Mouse (Mus musculus): ENCODE data around the gene Card9.
A peak's percentile ranks its signal among the peaks of the same experiment; 100 is the strongest.

Card9 gene

DNA sequence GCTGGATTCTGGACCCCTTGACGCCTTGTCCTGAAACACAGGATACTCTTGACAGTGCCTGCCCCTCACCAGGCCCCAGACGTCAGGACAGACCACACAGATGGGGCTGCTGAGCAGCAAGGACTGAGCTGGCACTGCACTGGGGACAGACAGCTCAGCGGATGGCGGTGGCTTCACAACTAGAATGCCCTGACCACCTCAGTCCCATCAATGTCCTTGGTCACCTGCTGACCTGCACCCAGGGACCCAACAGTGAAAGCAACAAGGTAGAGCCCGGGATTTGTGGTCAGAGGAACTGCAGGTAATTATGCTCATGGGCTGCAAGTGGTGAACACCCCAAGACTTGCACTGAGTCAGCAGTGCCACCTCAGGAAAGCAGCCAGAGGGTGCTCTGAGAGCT, 2.3 kb upstream of the Card9 start:
- no peak for DNase-seq (ENCODE audit: low read depth)

DNA sequence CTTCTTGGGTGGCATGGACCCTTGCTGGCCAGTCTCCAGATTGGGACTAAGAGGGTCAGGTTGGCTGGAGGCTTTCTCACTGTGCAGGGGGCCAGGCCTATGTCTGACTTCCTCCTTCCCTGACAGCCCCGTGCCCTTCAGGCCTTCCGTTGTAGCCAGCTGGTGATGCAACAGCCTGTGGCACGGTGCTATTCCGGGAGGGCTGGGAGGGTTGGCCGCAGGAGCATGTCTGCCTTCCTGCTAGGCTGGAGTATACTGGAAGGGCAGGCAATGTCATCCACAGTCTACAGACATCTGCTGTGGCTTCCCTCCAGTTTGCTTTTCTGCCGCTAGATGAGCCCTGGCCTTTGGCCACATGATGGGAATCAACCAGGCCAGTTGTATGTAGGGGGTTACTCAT, 735 bp downstream of the Card9 start:
- DNase-seq (ENCODE audit: low read depth) = no peak

DNA sequence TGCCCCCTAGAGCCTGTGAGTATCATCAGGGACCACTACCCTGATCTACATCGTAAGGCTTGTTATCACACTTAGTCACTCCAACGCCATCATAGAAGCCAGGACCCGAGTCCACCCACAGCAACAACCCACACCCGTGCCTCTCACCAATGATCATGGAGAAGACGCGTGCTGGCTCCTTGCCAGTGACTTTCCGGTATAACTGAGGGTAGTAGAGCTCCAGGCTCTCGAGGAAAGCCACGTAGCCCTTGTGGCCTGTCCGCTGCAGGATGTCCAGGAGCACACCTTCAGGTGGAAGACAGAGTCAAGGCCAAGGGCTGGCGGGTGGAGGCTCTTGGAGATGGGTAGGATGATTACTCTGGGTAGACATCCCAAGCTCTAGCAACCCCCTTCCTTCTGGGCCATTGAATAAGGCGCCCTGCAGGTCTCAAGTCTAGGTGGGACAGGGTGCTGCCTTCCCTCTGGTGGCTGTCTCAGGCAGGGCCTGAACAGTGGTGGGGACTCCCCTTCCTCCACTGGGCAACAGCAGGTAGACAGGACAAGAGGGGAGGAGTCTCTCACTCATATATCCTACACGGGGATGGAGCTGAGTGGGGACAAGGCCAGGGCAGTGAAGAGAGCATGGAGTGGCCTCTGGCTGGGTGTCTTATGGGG, 1.9 kb downstream of the Card9 start:
- no peak for DNase-seq (ENCODE audit: low read depth)

DNA sequence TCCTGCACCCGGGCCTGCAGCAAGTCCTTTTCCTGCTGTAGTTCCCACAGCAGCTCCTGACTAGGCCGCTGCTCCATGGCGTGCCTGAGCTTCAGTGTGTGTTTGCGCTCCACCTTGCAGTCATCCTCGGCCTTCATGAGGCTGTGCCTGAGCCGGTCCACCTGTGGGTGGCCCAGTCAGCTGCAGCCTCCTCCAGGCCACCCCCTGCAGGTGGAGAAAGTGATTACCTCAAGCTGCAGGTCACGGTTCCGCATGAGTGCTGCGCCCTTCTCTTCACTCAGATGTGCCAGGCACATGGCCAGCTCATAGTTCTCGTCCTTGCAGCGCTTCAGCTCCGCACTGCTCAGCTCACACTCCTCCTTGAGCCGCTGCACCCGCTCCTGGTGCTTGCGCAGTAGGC, 3.2 kb downstream of the Card9 start:
- no peak for DNase-seq (ENCODE audit: low read depth)

DNA sequence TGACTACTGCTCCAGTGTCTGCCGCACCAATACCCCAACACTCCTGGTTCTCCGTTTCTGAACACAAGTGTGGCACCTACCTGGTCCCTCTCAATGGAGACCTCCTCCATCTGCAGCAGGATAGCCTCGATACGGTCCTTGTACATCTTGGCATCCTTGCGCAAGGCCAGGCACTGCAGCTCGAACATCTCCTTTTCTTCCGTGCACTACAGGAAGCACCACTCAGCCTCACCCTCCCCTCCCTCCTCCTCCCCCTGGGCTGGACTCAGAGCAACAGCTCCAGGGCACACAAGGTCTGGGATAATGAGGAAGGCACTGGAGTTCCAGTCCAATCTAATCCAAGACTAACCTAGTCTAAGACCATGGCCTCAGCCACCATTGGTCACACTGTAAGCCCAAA, 4.0 kb downstream of the Card9 start:
- DNase-seq (ENCODE audit: low read depth) = peak; percentile 31

DNA sequence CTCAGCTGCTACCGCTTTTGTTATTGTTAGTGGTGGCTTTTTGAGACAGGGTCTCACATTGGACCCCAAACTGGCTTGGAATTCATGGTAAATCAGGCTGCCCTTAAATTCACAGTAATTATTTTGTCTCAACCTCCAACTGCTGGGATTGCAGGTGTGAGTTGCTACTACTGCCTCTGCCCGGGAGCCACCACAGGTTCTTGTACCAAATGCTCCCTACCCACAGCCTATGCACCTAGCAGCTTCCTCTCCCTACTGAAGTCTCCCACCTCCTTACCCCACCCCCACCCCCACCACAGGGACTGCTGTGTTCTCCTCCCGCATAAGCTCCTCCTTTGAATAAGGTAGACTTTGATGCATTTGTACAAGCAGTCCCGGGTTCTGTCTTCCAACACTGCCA, 4.5 kb downstream of the Card9 start:
- DNase-seq (ENCODE audit: low read depth) = no peak

DNA sequence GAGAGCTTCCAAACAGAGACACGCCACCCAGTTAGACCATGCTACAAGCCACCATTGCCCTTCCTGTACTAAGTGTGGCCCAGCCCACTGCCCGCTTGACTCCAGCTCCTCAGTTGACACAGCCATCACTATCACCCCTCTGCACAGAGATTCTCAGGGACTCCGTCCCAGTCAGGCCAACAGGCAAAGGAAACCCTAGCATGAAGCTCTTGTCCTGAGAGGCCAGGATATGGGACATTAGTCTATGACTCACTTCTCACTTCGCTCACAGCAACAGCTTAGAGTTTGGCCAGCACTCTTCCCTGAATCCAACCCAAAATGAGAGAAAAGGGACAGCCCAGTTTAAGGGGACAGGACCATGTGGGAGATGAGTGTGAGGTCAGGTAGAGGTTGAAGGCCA, 6.3 kb downstream of the Card9 start:
- no peak for DNase-seq (ENCODE audit: low read depth)

DNA sequence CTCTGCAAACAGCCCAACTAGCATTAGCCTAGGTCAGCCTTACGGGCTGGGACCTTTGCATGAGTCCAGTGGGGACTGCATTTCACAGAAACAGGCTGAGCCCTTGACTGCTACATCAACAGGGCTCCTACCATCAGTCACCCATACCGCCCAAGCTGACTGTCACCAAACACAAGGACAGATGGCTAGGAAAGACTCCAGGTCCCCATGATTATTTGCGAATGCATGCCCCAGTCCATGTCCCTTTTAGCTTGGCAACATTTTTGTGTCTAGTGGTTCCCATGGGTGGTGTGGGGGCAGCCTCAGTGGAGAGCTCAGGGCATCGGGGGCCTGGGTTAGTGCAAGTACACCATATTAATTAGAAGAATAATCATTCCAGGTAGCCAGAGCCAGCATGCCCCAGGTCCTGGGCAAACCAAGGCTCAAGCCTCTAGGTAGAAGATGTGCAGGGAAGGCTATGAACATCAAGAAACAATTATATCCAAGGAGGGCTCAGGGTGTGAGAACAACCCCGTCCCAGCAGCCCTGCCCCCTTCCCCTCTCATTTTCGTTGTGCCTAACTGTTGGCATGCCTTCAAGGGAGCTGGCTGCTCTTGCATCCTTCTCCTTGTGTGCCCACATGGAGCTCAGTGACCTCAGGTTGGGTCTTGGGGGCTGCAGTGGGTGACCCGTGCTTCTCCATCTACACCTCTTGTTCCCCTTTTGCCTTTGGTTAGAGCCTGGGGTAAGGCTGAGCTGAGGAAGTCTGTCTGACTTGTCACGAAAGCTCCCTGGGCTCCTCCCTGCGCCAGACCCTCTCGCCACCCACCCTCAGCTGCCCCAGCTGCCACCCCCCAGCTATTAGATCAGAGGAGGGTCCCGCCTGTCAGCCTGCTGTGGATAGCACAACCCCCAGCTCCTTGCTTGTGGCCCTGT, 7.4 kb downstream of the Card9 start:
- no peak for DNase-seq (ENCODE audit: low read depth)

DNA sequence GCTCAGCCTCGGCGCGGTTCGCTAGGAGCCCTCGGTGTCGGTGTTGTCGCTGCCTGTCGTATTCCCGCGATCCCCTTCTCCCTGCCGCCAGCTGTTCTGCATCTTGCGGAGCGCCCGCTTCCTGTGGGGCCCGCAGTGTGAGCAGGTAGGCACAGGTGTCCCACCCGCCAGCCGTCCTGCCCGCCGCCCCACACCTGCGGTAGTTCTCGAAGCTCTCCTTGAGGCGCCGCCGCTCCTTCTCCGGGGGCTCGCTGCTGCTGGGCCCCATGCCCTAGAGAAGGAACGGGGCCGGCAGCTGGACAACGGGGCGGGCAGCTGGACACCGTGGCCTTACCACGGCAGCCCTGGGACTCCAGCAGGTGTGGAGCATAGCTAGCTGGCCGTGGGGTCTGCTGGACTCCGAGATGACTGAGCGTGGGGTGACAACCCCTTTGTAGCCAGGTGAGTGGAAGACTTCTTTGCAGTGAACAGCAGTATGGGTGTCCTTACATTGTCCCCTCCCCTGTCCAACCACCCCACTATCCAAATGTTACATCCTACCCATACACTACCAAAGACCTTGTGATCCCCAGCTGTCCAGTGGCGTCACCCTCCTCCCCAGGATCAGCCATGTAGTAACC, 8.3 kb downstream of the Card9 start:
- no peak for DNase-seq (ENCODE audit: low read depth)

DNA sequence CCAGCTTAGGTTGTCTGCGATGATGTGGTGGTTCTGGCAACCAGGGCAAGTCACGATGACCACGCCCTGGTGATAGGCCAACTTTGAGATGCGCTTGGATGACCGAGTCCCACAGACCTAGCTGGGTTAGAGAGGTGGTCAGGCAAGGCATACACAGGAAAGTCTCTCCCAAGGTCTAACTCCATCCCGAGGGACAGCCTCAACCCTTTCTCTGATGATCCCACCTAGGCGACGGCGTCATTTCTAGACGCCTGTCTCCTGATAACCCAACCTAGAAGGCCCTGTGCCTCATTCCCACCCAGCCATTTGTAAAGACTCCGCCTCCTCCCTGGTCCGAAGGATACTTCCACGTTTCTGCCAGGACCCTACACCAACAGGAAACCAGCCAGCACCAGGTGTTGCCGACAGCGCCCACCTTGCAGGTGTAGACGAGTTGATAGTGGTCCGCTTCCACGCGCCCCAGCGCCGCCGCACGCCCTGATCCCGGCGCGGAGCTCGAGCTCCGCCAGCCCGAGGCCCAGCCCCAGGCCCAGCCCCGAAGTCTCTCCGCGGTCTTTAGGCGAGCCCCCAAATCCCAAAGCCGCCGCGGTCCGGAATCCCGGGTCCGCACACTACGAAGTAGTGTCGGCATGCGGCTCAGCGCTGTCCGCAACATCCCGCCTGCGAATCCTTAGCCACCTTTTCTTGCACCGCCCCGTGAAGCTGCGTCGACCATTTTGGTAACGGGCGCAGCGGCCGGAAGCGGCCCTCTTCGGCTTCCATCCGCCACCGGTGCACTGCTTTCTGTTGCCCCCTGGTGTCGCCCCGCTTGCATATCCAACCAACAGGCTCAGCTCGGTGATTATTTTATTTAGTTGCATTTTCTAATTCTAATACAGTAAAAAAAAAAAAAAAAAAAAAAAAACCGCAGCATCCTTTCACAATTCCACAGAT, 9.1 kb downstream of the Card9 start, which contains the start of gene Dnlz:
Gene Dnlz, minus strand, starts transcription at position 753 of the 933 bp plus-strand sequence.
- peak; percentile 95 for DNase-seq (ENCODE audit: low read depth)

DNA sequence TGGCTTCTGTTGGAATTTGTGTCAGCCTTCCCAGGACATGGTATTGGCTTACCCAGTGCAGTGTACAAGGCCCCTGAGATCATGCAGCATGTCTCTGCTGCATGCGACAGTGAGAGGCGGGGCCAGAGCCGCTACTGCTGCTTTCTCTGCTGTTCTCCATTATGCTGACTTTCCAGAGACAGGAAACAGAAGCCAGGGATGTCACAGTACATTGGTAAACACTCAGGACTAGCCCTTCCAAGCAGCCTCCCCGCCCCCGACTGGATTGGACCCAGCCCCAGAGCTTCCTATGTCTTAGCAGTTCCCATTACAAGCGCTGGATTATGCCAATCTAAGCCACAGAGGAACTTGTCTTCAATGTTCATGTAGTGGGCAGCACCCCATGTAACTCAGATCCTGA, 12.5 kb downstream of the Card9 start:
- no peak for DNase-seq (ENCODE audit: low read depth)

DNA sequence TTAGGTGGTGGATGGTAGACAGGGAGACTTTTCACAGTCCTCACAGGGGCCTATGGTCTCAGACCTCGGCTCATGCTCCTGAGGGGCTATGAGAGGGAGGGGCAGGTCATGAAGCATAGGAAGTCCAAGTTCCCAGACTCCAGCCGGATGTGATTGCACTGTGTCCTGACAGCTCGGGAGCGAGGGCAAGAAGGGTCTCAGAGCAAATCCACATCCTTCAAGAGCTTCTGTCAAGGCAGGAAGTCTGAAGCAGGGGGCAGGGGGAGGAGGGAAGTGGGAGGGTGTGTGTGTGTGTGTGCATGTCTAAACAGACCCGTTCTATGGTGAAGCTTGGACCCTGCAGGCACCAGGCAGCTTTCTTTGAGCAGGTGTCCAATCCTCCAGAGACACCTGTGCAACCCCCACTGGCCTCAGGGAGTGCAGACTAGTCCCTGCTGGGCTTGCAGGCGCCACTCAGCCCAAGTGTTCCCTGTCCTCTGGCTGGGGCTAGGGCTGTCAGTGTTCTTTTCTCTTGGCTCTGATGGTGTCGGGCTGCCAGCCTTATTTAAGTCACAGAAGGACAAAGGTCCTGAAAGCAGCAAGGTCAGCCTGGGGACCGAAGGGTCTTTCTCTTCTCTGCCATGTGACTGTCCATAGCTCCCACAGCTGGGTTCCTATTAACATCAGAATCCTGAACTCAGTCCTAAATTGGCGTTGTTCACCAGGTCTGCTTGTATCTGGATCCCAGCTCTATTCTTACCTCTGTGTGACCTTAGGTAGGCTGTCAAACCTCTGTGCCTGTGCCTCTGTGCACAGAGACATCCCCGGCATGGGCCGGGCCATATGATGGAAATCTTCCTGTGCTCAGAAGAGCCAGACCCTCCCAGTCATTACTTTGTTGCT, 17.9 kb downstream of the Card9 start:
- DNase-seq (ENCODE audit: low read depth) = no peak

DNA sequence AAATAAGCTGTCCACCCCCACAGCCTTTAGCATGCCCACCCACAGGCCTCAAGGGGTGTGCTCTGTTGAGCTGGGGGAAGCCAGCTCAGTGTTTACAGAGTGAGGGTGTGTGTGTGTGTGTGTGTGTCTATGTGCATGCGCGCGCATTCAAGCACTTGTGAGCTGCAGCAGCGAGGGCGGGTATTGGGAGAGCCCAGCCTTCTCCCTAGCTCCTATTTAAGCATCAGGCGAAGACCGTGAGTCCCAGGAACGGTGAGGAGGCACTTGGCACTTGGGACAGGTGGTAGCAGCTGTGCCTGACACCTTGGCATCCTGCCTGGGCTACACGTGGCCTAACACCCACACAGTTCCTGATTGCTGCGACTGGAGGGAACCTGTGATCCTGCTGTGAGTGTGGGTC, 18.7 kb downstream of the Card9 start:
- DNase-seq (ENCODE audit: low read depth) = no peak

DNA sequence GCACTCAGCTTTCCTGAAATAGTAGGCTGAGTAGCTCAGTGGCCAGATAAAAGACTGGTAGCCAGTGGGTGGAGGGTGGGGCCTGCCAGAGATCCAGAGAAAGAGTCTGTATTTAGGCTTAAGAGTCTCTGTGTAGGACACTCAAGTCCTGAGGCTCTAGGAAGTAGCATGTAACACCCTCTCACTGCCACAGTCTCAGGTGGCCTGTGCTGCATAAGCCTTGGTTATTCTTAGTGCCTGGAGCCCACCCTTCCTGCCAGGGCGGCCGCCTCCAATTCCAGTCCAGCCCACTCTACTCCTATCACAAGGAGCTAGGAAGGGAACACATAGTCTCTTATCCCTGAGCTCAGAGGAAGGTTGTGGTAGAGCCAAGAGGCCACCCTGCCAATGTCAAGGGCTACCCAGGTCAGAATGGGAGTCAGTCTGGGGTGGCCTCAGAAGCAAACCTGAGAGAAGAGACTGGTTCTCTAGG, 19.2 kb downstream of the Card9 start:
- no peak for DNase-seq (ENCODE audit: low read depth)

DNA sequence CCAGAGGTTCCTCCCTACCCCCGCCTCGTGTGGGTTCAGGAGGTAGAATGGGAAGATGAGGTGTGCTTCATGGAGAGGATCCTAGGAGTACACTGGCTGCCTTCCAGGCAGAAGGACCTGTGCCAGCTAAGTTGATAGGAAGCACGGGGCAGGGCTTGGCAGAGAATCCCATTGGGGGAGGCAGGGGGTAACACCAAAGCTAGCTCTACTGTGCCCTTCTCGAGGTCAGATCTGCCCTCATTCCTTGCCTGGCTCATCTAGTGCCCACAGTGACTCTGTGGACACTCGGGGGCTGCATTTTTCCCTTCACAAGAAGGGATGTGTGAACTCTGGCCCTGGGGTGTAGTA, 21.5 kb downstream of the Card9 start:
- no peak for DNase-seq (ENCODE audit: low read depth)

DNA sequence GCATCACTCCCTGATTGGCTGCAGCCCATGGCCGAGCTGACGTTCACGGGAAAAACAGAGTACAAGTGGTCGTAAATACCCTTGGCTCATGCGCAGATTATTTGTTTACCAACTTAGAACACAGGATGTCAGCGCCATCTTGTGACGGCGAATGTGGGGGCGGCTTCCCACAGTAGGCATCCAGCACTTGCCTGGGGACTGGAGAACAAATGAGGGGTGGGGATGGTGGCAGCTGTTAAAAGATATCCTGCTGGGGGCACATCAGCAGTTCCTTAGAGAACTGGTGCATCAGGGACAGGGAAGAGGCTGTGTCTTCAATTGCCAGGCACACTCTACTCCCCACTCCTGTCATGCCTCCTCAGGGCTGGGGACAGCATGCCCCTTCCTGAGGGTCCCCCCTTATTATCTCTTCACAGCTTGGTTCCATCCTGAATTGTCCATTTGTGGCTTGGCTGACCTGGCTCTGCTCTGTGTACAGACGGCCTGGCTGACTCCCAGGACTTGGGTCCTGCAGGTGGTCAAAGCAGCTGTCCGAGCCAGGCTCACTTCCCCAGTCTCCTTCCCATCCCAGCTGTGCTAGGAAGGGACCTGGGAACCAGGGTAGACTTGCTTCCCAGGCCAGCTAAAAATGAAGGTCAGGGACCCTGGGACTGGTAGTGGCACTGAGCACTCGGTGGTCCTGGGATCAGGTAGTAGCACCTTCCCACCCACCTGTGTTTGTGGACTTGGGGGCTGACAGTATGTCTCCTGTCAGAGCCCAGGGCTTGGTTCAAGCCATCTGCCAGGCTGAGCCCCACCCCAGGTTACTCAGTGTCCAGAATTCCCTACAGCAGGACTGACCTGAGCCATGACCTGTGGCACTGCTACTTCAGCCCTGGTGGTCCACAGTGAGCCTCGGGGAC, 22.2 kb downstream of the Card9 start:
- DNase-seq (ENCODE audit: low read depth) = no peak

DNA sequence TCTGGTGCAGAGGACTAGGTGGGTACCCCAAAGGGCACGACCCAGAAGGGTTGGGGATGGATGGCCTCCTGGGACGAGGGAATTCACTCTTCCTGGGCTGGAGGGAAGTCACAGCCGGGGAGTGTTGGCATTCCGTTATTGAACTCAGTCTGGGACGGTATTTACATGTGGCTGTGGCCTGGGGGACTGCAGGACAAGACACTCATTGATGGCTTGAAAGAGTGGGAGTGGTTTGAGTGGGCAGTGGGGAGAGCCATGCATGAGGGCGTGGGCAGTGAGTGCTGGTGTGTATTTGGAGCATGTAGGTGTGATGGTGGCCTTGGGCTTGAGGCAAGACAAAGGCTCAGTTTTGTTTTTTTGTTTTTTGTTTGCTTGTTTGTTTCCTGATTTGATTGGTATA, 30.0 kb downstream of the Card9 start:
- DNase-seq (ENCODE audit: low read depth) = no peak

DNA sequence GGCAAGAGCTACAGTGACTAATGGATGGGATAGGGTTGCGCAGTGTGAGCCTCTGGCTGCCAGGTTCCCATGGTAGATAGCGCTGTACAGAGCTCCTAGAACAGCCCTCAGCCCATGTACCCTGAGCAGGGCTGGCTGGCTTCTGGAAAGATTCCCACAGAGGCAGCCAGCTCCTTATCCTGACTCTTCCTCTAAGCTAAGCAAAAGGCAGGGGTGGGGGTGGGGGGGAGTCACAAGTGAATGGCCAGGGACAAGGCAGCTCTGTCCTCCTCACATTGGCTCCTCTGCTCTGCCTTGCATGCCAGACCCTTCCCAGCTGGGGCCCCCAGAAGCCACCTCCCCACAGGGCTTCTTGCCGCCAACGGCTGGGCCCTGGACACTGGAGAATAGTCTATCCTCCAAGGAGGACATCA, 30.7 kb downstream of the Card9 start:
- no peak for DNase-seq (ENCODE audit: low read depth)

DNA sequence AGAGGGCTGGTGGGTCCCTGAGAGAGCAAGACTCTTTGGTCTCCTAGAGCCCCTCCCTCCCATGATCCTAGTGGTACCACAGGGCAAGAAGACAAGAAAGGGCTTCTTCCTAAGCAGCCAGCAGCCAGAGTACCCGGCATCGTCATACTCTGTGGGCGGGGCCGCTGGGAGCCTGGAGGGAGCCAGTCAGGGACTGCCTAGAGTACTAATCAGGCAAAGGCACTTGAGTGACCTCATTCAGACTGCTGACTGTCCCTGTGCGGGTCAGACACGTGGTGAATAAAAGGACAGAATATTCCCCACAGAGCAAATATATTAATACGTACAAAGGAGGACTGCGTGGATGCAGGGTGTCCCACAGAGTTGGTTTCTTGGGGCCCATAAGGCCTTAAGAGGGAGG, 31.3 kb downstream of the Card9 start:
- no peak for DNase-seq (ENCODE audit: low read depth)

DNA sequence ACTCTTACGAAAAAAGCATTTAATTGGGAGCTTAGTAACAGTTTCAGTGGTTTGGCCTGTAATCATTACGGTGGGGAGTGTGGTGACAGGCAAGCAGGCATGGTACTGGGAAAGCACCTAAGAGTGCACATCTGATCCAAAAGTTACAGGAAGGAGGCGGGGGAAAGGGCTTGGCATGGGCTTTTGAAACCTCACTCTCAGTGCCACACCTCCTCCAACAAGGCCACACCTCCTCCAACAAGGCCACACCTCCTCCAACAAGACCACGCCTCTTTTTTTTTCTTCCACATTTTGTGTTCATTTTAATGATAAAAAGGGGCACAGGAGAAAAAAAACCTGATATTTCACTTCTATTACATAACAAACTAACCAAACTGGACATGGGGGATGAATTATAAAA, 32.9 kb downstream of the Card9 start:
- peak; percentile 53 for DNase-seq (ENCODE audit: low read depth)
